Mouse (Mus musculus) bone marrow, adult 2 months (tissue): Measurements from ENCODE around the gene Dync1i1. TPM values are rescaled to one million over a fixed set of nuclear protein-coding genes. Genes with fewer than 3 reads are reported as not detected.

Source experiments
- H3K27ac ChIP-seq: fragments of 200-500 bp; 2 replicates; pipeline ENCODE4 v1.5.1; 2012; ENCODE audit warnings: low read depth, mild to moderate bottlenecking, control low read depth, inconsistent platforms, low read length; ENCODE audit not compliant: control insufficient read depth, poor library complexity, insufficient read depth
- H3K4me1 ChIP-seq: fragments of 200-500 bp; 2 replicates; pipeline ENCODE4 v1.6.1; 2011; ENCODE audit warnings: low read length; ENCODE audit not compliant: control insufficient read depth, insufficient read depth
- H3K4me3 ChIP-seq: fragments of 200-500 bp; replicated peaks from 2 replicates; pipeline ENCODE3; 2011; ENCODE audit warnings: mild to moderate bottlenecking, low read depth, low read length, control low read depth; ENCODE audit not compliant: control insufficient read depth
- CTCF ChIP-seq: fragments of 200-500 bp; IDR thresholded peaks from 2 replicates; pipeline ENCODE4 v1.5.1; 2011; ENCODE audit warnings: low read length, control low read depth; ENCODE audit not compliant: control insufficient read depth, insufficient read depth
- POLR2A ChIP-seq: fragments of 200-500 bp; IDR thresholded peaks from 2 replicates; pipeline ENCODE4 v1.6.1; 2011; ENCODE audit warnings: low read depth, mild to moderate bottlenecking, control low read depth, low read length, borderline replicate concordance; ENCODE audit not compliant: control insufficient read depth
- WGBS: fragments of 180-500 bp; shearing (Covaris S2); methylation state at CpG from one replicate; pipeline ENCODE4 v1.1.7; 2018; 5-methylcytosine and 5-hydroxymethylcytosine counted together
- polyA plus RNA-seq: library from polyadenylated mRNA; stranded (reverse); fragments of >200 nt; gene quantifications from 2 replicates; pipeline ENCODE4 v1.2.4, GENCODE M21; 2011; ENCODE audit warnings: low replicate concordance; ENCODE audit not compliant: missing spikeins, insufficient read depth, insufficient read length

Dync1i1 gene
- polyA plus RNA-seq, 1 experiment: not detected

GRCm38 (mm10) chr6:5889341-5889740 lies 163.9 kb downstream of the Dync1i1 start:
- Histone ChIP-seq H3K4me3 (no peak overlapping the region), H3K4me1 (no peaks in the 10 kb centered on the region), H3K27ac (no peak overlapping the region)
- TF ChIP-seq CTCF: no peak
- TF ChIP-seq POLR2A: no peak
- 72% methylated on average over 6 of the region's 6 CpGs for WGBS

GRCm38 (mm10) chr6:5911295-5911694 lies 185.9 kb downstream of the Dync1i1 start:
- no peaks in the 10 kb centered on the region for H3K4me1 ChIP-seq
- no peak overlapping the region for H3K27ac ChIP-seq
- 66% methylated on average over 7 of the region's 7 CpGs for WGBS
- TF ChIP-seq CTCF (no peak), POLR2A (no peak)
- no peak overlapping the region for H3K4me3 ChIP-seq

- Histone ChIP-seq H3K27ac (no peak overlapping the region), H3K4me1 (no peaks in the 10 kb centered on the region), H3K4me3 (no peak overlapping the region)
- TF ChIP-seq CTCF (no peak), POLR2A (no peak)
- 59% methylated on average over 2 of the region's 2 CpGs for WGBS
These were observed 189.6 kb downstream of the Dync1i1 start for GRCm38 (mm10) chr6:5915028-5915427.

GRCm38 (mm10) chr6:5920670-5921069 lies 195.2 kb downstream of the Dync1i1 start:
- H3K4me3 ChIP-seq: no peak overlapping the region
- TF ChIP-seq CTCF (no peak), POLR2A (no peak)
- WGBS: 83% methylated on average over 4 of the region's 4 CpGs

GRCm38 (mm10) chr6:5922676-5923075 lies 197.2 kb downstream of the Dync1i1 start:
- TF ChIP-seq CTCF: no peak
- no peak for TF ChIP-seq POLR2A
- WGBS: 88% methylated on average over 1 of the region's 1 CpGs
- no peak overlapping the region for H3K4me3 ChIP-seq
- H3K4me1 ChIP-seq: no peaks in the 10 kb centered on the region
- no peak overlapping the region for H3K27ac ChIP-seq

More at GRCm38 (mm10) chr6:5920670-5921069, 195.2 kb downstream of the Dync1i1 start:
- Histone ChIP-seq H3K4me1 (no peaks in the 10 kb centered on the region), H3K27ac (no peak overlapping the region)

GRCm38 (mm10) chr6:5923148-5923547 lies 197.7 kb downstream of the Dync1i1 start:
- TF ChIP-seq POLR2A (no peak), CTCF (no peak)
- 83% methylated on average over 7 of the region's 7 CpGs for WGBS
- no peak overlapping the region for H3K27ac ChIP-seq
- no peaks in the 10 kb centered on the region for H3K4me1 ChIP-seq
- no peak overlapping the region for H3K4me3 ChIP-seq

GRCm38 (mm10) chr6:5930140-5930539 lies 204.7 kb downstream of the Dync1i1 start:
- H3K4me3 ChIP-seq: no peak overlapping the region
- WGBS: 83% methylated on average over 8 of the region's 8 CpGs
- no peak overlapping the region for H3K27ac ChIP-seq
- H3K4me1 ChIP-seq: no peaks in the 10 kb centered on the region
- TF ChIP-seq CTCF: no peak
- TF ChIP-seq POLR2A: no peak

- TF ChIP-seq CTCF: no peak
- no peak for TF ChIP-seq POLR2A
- WGBS: 74% methylated on average over 8 of the region's 8 CpGs
- no peak overlapping the region for H3K27ac ChIP-seq
- H3K4me3 ChIP-seq: no peak overlapping the region
- H3K4me1 ChIP-seq: no peaks in the 10 kb centered on the region
These were observed 210.3 kb downstream of the Dync1i1 start for GRCm38 (mm10) chr6:5935587-5936353.
